ENCODE assay signal across 15 mouse cellular contexts in the genomic region with DNA sequence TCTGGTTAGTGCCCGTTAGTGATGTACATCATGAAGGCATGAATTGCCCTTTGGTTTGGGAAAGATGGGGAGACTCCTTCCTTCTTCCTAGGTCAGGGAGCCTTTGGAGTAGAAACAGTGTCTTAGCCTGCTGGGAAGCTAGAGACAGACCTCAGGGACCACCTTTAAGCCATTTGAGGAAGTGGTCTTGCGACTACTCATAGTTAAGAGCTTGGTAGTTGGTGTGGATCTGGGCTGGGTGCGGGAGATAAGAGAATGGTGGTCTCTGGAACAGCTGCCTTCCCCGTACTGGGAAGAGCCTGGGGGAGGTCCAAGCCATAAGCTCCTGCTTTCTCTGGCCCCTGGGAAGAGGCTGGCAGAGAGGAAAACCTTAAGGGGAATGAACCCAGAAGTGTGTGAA. TPM values are rescaled to one million over a fixed set of nuclear protein-coding genes. Genes with fewer than 3 reads are reported as not detected.
A peak's percentile ranks its signal among the peaks of the same experiment; 100 is the strongest.
DNase-seq lines count a peak whose midpoint lies in the region; ATAC-seq and TF ChIP-seq lines count a peak whose summit lies in the region.
"Had no signal": no experiment of that assay in that cellular context is flagged by ENCODE, and none has a peak within 500 bp of the region (broad histone marks: within the 10 kb centered on the region; RNA-seq: fewer than 3 reads in every experiment).

No protein-coding gene starts in this region.

- peak overlapping the region; percentile 82 for H3K4me3 ChIP-seq in gastrocnemius, adult 2 months
- H3K4me3 ChIP-seq in hindbrain, embryonic 14.5 days (replicated peaks; ENCODE audit: low read length) = peak overlapping the region; percentile 84
- H3K4me3 ChIP-seq in neural tube, embryonic 14.5 days (ENCODE audit: low read depth, low read length) = peak overlapping the region; percentile 93
- H3K4me3 ChIP-seq in kidney, embryonic 15.5 days (replicated peaks) = no peak overlapping the region

- peaks cover 25% of the 10 kb centered on the region for H3K27me3 ChIP-seq in hindbrain, embryonic 14.5 days (ENCODE audit: control insufficient read depth, insufficient read depth, low read length)
- H3K27me3 ChIP-seq in neural tube, embryonic 14.5 days (ENCODE audit: control insufficient read depth, insufficient read depth, low read length) = peaks cover 22% of the 10 kb centered on the region
- H3K27me3 ChIP-seq in kidney, embryonic 15.5 days = peaks cover 71% of the 10 kb centered on the region

- no peaks in the 10 kb centered on the region for H3K9me3 ChIP-seq in hindbrain, embryonic 14.5 days (ENCODE audit: control insufficient read depth, low read length)
- H3K9me3 ChIP-seq in neural tube, embryonic 14.5 days (ENCODE audit: control insufficient read depth, low read length) = no peaks in the 10 kb centered on the region
- H3K9me3 ChIP-seq in kidney, embryonic 15.5 days (replicated peaks) = no peaks in the 10 kb centered on the region
- H3K9me3 ChIP-seq: heart, embryonic 15.5 days; intestine, embryonic 15.5 days had no signal

- H3K36me3 ChIP-seq in hindbrain, embryonic 14.5 days (replicated peaks; ENCODE audit: control insufficient read depth, insufficient read depth) = 0 out of 2 replicates have a peak, but pooled peaks cover 3% of the 10 kb centered on the region
- H3K36me3 ChIP-seq in neural tube, embryonic 14.5 days (ENCODE audit: control insufficient read depth, insufficient read depth, low read length) = no peaks in the 10 kb centered on the region
- no peaks in the 10 kb centered on the region for H3K36me3 ChIP-seq in kidney, embryonic 15.5 days
- H3K36me3 ChIP-seq: heart, embryonic 15.5 days; intestine, embryonic 15.5 days had no signal

- H3K27ac ChIP-seq in gastrocnemius, adult 2 months = peak overlapping the region; percentile 89
- no peak overlapping the region for H3K27ac ChIP-seq in hindbrain, embryonic 14.5 days
- H3K27ac ChIP-seq in neural tube, embryonic 14.5 days (ENCODE audit: low read depth, low read length) = no peak overlapping the region
- H3K27ac ChIP-seq in kidney, embryonic 15.5 days = no peak overlapping the region
- H3K27ac ChIP-seq: heart, embryonic 15.5 days; intestine, embryonic 15.5 days had no signal

- 61% methylated on average over 4 of the region's 4 CpGs for WGBS in hindbrain, embryonic 14.5 days
- 61% methylated on average over 4 of the region's 4 CpGs for WGBS in neural tube, embryonic 14.5 days
- WGBS in kidney, embryonic 15.5 days = 59% methylated on average over 4 of the region's 4 CpGs

- TF ChIP-seq CTCF in gastrocnemius, adult 2 months (IDR thresholded peaks at IDR 0.05) = no peak

- ATAC-seq in hindbrain, embryonic 14.5 days (ENCODE audit: low FRiP score) = no peak
- no peak for ATAC-seq in neural tube, embryonic 14.5 days (ENCODE audit: low read depth)
- no peak for ATAC-seq in kidney, embryonic 15.5 days (replicated peaks; ENCODE audit: low FRiP score)
- ATAC-seq: intestine, embryonic 15.5 days had no signal

- H3K9ac ChIP-seq in hindbrain, embryonic 14.5 days = peak overlapping the region; percentile 96; the same call in 1 of the 2 replicates
- no peak overlapping the region for H3K9ac ChIP-seq in neural tube, embryonic 14.5 days (replicated peaks; ENCODE audit: low read depth, low read length)
- H3K9ac ChIP-seq in kidney, embryonic 15.5 days = no peak overlapping the region
- H3K9ac ChIP-seq: heart, embryonic 15.5 days; intestine, embryonic 15.5 days had no signal

- H3K4me1 ChIP-seq in hindbrain, embryonic 14.5 days (replicated peaks; ENCODE audit: control insufficient read depth, insufficient read depth, low read length) = peaks cover 42% of the 10 kb centered on the region
- peaks cover 21% of the 10 kb centered on the region; the same call in 1 of the 2 replicates for H3K4me1 ChIP-seq in neural tube, embryonic 14.5 days (ENCODE audit: control insufficient read depth, insufficient read depth, low read length)
- peaks cover 28% of the 10 kb centered on the region for H3K4me1 ChIP-seq in kidney, embryonic 15.5 days

- intact Hi-C loops in gastrocnemius, adult 2 months (cut with DNase I) = loop anchor here (5.0 kb wide), 1 partner anchor 84 kb away; no protein-coding TSS in a partner anchor
- intact Hi-C loops in gastrocnemius, postnatal 14 days (cut with DNase I; ENCODE audit: low total_unique reads) = no loop called here

- DNase-seq in gastrocnemius, adult 2 months = no peak
- no peak for DNase-seq in gastrocnemius, postnatal 25 days
- peak; percentile 28 to 31 for DNase-seq in cerebellum, postnatal 25 days
- DNase-seq in hindbrain, embryonic 14.5 days (ENCODE audit: low spot score) = no peak
- no peak for DNase-seq in urinary bladder, postnatal 25 days (ENCODE audit: low spot score)
- DNase-seq in gastrocnemius, postnatal 14 days = no peak
- DNase-seq: kidney, postnatal 10 days; lung, postnatal 4 days; retina, postnatal 1 day; thymus, adult 18-20 months had no signal

- peak overlapping the region; percentile 72 for H3K4me2 ChIP-seq in hindbrain, embryonic 14.5 days (replicated peaks)
- H3K4me2 ChIP-seq in neural tube, embryonic 14.5 days (ENCODE audit: low read depth, low read length) = peak overlapping the region; percentile 82
- H3K4me2 ChIP-seq in kidney, embryonic 15.5 days = no peak overlapping the region
- H3K4me2 ChIP-seq: heart, embryonic 15.5 days had no signal

RNA-seq across cellular contexts. Expression of gene Kcnc1, which starts 2.3 kb away (rescaled TPM):
- total RNA-seq in gastrocnemius, adult 2 months (2021) = 10 to 100 TPM; 38.9 to 66.6 TPM
- 10 to 100 TPM; 50.0 to 65.5 TPM for total RNA-seq in gastrocnemius, postnatal 25 days (2021)
- 16.6 and 20.8 TPM in 2 replicates for polyA plus RNA-seq in hindbrain, embryonic 14.5 days (2014; fragmentation: Nextera tagmentation; extraction: Ambion mirVana)
- 16.1 and 20.5 TPM in 2 replicates for polyA plus RNA-seq in neural tube, embryonic 14.5 days (2014; fragmentation: Nextera tagmentation; extraction: Ambion mirVana)
- 0.06 and 0.10 TPM in 2 replicates for polyA plus RNA-seq in kidney, embryonic 15.5 days (2015; fragmentation: Nextera tagmentation; extraction: Ambion mirVana)
- 10 to 100 TPM; 34.8 to 35.1 TPM for total RNA-seq in gastrocnemius, postnatal 14 days (2021)
- polyA plus RNA-seq: heart, embryonic 15.5 days had no signal

RNA-seq across cellular contexts. Expression of gene Myod1, which starts 22.3 kb away (rescaled TPM):
- 10 to 100 TPM; 17.3 to 21.3 TPM for total RNA-seq in gastrocnemius, adult 2 months (2021)
- 10 to 100 TPM; 17.7 to 17.8 TPM for total RNA-seq in gastrocnemius, postnatal 25 days (2021)
- polyA plus RNA-seq in hindbrain, embryonic 14.5 days (2014; fragmentation: Nextera tagmentation; extraction: Ambion mirVana) = 0.10 and 0.11 TPM in 2 replicates
- polyA plus RNA-seq in neural tube, embryonic 14.5 days (2014; fragmentation: Nextera tagmentation; extraction: Ambion mirVana) = 0.24 TPM in 1 of 2 replicates, not detected in the other
- polyA plus RNA-seq in kidney, embryonic 15.5 days (2015; fragmentation: Nextera tagmentation; extraction: Ambion mirVana) = 2.2 and 3.1 TPM in 2 replicates
- 10 to 100 TPM; 24.3 to 30.6 TPM for total RNA-seq in gastrocnemius, postnatal 14 days (2021)
- total RNA-seq: layer of hippocampus, postnatal 25 days had no signal

Comparison
In these comparisons a context has a peak if more than half of its experiments do, and no peak if none do; other contexts are left out.
1. DNase-seq: peak in cerebellum, postnatal 25 days (2 of 2); none in gastrocnemius, adult 2 months (single experiment), gastrocnemius, postnatal 25 days (single experiment), hindbrain, embryonic 14.5 days (single experiment), urinary bladder, postnatal 25 days (single experiment) and gastrocnemius, postnatal 14 days (single experiment).